Mouse (Mus musculus) spleen, adult 2 months (tissue): Measurements from ENCODE around the gene Lmod3.

Source experiments
- CTCF ChIP-seq: fragments of 200-500 bp; IDR thresholded peaks from 2 replicates; pipeline ENCODE4 v1.5.1; 2011; ENCODE audit warnings: mild to moderate bottlenecking, inconsistent platforms; ENCODE audit not compliant: insufficient read depth, insufficient read length, insufficient replicate concordance; ENCODE audit errors: extremely low read depth
- POLR2A ChIP-seq: fragments of 200-500 bp; IDR thresholded peaks from 2 replicates; pipeline ENCODE4 v1.6.1; 2011; ENCODE audit warnings: low read depth, low read length, inconsistent platforms

- TF ChIP-seq CTCF (no peak), POLR2A (no peak)
Measured at GRCm38 (mm10) chr6:97223566-97223965, 29.0 kb downstream of the Lmod3 start.
